Mouse (Mus musculus): Measurements from ENCODE around the gene Gdpd5. TPM values are rescaled to one million over a fixed set of nuclear protein-coding genes. Genes with fewer than 3 reads are reported as not detected.

Gene Gdpd5
- 1 to 10 TPM in 1 of 2 experiments, under 1 TPM in 1; 0.60 to 2.0 TPM for total RNA-seq (2023)

GRCm38 (mm10) chr7:99381214-99382087 is at the start of gene Gdpd5:
Gene Gdpd5, plus strand, starts transcription at chr7:99381414.

GRCm38 (mm10) chr7:99352526-99353400 is 28.5 kb upstream of the Gdpd5 start, which contains the start of gene Serpinh1:
Gene Serpinh1, minus strand, starts transcription at chr7:99353239.

GRCm38 (mm10) chr7:99465811-99466210 is 84.6 kb downstream of the Gdpd5 start, which contains the start of gene Klhl35:
Gene Klhl35, plus strand, starts transcription at chr7:99466004.

GRCm38 (mm10) chr7:99483271-99483923 is 102.2 kb downstream of the Gdpd5 start, which contains the start of gene Rps3:
Gene Rps3, minus strand, starts transcription at chr7:99483738.

Other genes with a start within 250 kb of the Gdpd5 start
- 10 to 100 TPM; 72.0 to 74.6 TPM for gene Uvrag, start 240.3 kb upstream of the Gdpd5 start, total RNA-seq (2023)
- 10 to 100 TPM; 61.3 to 65.5 TPM for gene Dgat2, start 198.7 kb upstream of the Gdpd5 start, total RNA-seq (2023)
- 10 to 100 TPM; 15.1 to 16.1 TPM for gene Mogat2, start 142.8 kb upstream of the Gdpd5 start, total RNA-seq (2023)
- 1 to 10 TPM; 1.9 to 2.4 TPM for gene Map6, start 114.0 kb upstream of the Gdpd5 start, total RNA-seq (2023)
- 1 to 10 TPM; 7.4 to 9.3 TPM for gene Serpinh1, start 28.2 kb upstream of the Gdpd5 start, total RNA-seq (2023)
- under 1 TPM in 1 of 2 experiments, not detected in 1; 0.75 TPM for gene Klhl35, start 84.6 kb downstream of the Gdpd5 start, total RNA-seq (2023)
- gene Rps3, start 102.3 kb downstream of the Gdpd5 start, total RNA-seq (2023), result 100 to 1,000 TPM; 413 to 465 TPM
- 100 to 1,000 TPM; 147 to 175 TPM for gene Arrb1, start 154.1 kb downstream of the Gdpd5 start, total RNA-seq (2023)
- not detected for gene Tpbgl, start 245.7 kb downstream of the Gdpd5 start, total RNA-seq (2023)